Mouse (Mus musculus): ENCODE measurements around the gene Cd248. TPM values are rescaled to one million over a fixed set of nuclear protein-coding genes. Genes with fewer than 3 reads are reported as not detected.

Cd248 gene
- polyA plus RNA-seq, 1 experiment from 2014 or later, result 3.7 TPM

DNA sequence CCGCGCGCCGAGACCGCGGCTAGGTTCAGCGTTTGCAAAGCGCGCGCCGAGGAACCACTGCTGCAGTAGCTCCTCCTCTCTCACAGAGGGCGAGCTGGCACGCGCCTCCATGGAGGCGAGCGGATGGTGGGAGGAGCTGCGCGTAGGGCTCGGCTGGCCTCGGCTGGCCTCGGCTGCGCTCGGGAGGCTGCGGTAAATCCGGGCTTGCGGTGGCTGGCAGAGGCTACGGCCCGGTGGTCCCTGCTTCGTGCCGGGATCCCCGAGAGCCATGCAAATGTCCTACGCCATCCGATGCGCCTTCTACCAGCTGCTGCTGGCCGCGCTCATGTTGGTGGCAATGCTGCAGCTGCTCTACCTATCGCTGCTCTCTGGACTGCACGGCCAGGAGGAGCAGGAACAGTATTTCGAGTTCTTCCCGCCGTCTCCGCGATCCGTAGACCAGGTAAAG, 29.1 kb upstream of the Cd248 start, which contains the start of the genes B4gat1 and AC124502.3:
TSS of gene B4gat1 (plus strand) at position 118 of the 448 bp plus-strand sequence.
TSS of gene AC124502.3 (plus strand) at position 183 of the 448 bp plus-strand sequence.
- no peaks in the 10 kb centered on the region; the same call in 1 of the 2 replicates for H3K27me3 ChIP-seq (ENCODE audit: control insufficient read depth, insufficient read depth, low read depth, low read length)
- peak; percentile 82 for ATAC-seq (ENCODE audit: low read depth)
- no peaks in the 10 kb centered on the region for H3K36me3 ChIP-seq (ENCODE audit: control insufficient read depth, insufficient read depth)
- under 1% methylated on average over 41 of the region's 44 CpGs for WGBS (ENCODE audit: insufficient replicate concordance)
- peak within 1 kb of the TSS; percentile 75 for H3K9ac ChIP-seq (ENCODE audit: low read depth, low read length)
- peak within 1 kb of the TSS; percentile 20; the same call in 1 of the 2 replicates for H3K27ac ChIP-seq (ENCODE audit: low read length)
- H3K4me3 ChIP-seq (ENCODE audit: low read depth, low read length), result peak within 1 kb of the TSS; percentile 72
- no peaks in the 10 kb centered on the region for H3K9me3 ChIP-seq (replicated peaks; ENCODE audit: control insufficient read depth, low read length)
- H3K4me1 ChIP-seq (ENCODE audit: control insufficient read depth, low read depth, low read length), result peaks cover 35% of the 10 kb centered on the region
- peak within 1 kb of the TSS; percentile 94 for H3K4me2 ChIP-seq (ENCODE audit: low read depth, low read length)

DNA sequence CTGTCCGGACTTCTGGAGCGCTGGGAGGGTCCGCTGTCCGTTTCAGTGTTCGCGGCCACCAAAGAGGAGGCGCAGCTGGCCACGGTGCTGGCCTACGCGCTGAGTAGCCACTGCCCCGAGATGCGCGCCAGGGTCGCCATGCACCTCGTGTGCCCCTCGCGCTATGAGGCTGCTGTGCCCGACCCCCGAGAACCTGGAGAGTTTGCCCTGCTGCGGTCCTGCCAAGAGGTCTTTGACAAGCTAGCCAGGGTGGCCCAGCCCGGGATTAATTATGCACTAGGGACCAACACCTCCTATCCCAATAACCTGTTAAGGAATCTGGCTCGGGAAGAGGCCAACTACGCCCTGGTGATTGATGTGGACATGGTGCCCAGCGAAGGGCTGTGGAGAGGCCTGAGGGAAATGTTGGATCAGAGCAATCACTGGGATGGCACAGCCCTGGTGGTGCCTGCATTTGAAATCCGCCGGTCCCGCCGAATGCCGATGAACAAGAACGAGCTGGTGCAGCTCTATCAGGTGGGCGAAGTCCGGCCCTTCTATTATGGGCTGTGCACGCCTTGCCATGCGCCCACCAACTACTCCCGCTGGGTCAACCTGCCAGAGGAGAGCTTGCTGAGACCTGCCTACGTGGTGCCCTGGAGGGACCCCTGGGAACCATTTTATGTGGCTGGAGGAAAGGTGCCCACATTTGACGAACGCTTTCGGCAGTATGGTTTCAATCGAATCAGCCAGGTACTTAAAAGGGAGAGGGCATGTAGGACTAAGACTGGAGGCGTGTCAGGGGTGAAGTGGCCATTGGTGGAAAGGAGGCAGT, 28.4 kb upstream of the Cd248 start:
- Histone ChIP-seq H3K9ac (ENCODE audit: low read depth, low read length) (peak overlapping the region; percentile 75), H3K4me1 (ENCODE audit: control insufficient read depth, low read depth, low read length) (peaks cover 35% of the 10 kb centered on the region), H3K36me3 (ENCODE audit: control insufficient read depth, insufficient read depth) (no peaks in the 10 kb centered on the region), H3K9me3 (replicated peaks; ENCODE audit: control insufficient read depth, low read length) (no peaks in the 10 kb centered on the region), H3K4me2 (ENCODE audit: low read depth, low read length) (peak overlapping the region; percentile 94), H3K27ac (ENCODE audit: low read length) (0 out of 2 replicates have a peak overlapping the region, but pooled peaks have one; percentile 20), H3K4me3 (ENCODE audit: low read depth, low read length) (peak overlapping the region; percentile 72), H3K27me3 (ENCODE audit: control insufficient read depth, insufficient read depth, low read depth, low read length) (no peaks in the 10 kb centered on the region; the same call in 1 of the 2 replicates)
- ATAC-seq (ENCODE audit: low read depth), result no peak
- WGBS (ENCODE audit: insufficient replicate concordance), result 24% methylated on average over 41 of the region's 41 CpGs

DNA sequence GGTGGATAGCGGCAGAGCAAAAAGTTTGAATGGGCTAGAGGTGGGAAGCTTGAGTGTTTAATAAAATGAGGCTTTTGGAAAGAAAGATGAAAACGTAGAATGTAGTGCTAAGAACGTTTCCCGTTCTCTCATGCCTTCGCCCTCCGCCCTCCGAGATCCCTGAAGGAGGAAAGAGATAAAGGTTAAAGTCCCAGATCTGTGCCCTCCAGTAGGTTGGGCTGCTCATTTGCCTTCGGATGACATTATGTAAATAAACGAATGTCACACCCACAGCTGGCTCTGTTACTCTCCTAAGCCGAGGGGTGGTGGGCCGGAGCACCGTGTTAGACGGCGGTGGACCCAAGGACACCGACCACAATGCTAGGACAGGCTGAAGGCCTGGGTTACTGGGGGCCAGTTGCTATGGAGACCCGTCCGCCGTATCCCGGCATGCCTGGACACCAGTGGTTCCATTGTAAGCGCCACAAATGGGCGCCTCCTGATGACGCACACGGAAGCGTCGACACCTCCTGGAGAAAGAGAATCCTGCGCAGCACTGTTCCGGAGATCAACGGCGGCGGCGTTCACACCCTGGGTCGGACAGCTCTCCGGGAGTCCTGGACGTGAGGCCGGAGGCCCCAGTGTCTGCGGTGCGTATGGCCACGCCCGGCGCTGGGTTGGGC, 26.9 kb upstream of the Cd248 start, which contains the start of gene Brms1:
TSS of gene Brms1 (plus strand) at position 493 of the 662 bp plus-strand sequence.
- Histone ChIP-seq H3K4me3 (ENCODE audit: low read depth, low read length) (peak within 1 kb of the TSS; percentile 76), H3K27ac (ENCODE audit: low read length) (peak within 1 kb of the TSS; percentile 78), H3K4me1 (ENCODE audit: control insufficient read depth, low read depth, low read length) (peaks cover 35% of the 10 kb centered on the region), H3K9me3 (replicated peaks; ENCODE audit: control insufficient read depth, low read length) (no peaks in the 10 kb centered on the region), H3K27me3 (ENCODE audit: control insufficient read depth, insufficient read depth, low read depth, low read length) (no peaks in the 10 kb centered on the region; the same call in 1 of the 2 replicates), H3K4me2 (ENCODE audit: low read depth, low read length) (peak within 1 kb of the TSS; percentile 80), H3K36me3 (ENCODE audit: control insufficient read depth, insufficient read depth) (no peaks in the 10 kb centered on the region), H3K9ac (ENCODE audit: low read depth, low read length) (peak within 1 kb of the TSS; percentile 80)
- WGBS (ENCODE audit: insufficient replicate concordance), result 2% methylated on average over 40 of the region's 40 CpGs
- peak; percentile 76 for ATAC-seq (ENCODE audit: low read depth)

DNA sequence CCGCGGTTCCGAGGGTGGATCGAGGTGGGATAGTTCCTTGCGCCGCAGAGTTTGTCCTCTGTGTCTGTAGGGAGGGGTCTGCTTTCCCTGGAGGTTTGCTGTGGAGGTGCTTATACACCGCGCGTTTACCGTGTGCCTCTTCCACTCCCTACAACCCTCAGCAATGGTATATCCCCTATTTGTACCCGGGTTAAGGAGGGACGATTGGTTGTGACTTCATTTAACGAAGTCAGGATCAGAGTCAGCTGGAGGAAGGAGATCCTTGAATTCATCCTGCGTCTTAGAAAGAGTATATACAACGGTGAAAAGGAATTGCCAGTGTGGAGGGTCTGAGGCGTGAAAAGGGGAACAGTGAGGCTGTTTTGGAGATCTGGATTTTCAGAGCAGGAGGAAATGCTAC, 26.3 kb upstream of the Cd248 start:
- Histone ChIP-seq H3K9ac (ENCODE audit: low read depth, low read length) (peak overlapping the region; percentile 80), H3K36me3 (ENCODE audit: control insufficient read depth, insufficient read depth) (peaks cover 2% of the 10 kb centered on the region; the same call in 1 of the 2 replicates), H3K27ac (ENCODE audit: low read length) (peak overlapping the region; percentile 78), H3K9me3 (replicated peaks; ENCODE audit: control insufficient read depth, low read length) (no peaks in the 10 kb centered on the region), H3K4me1 (ENCODE audit: control insufficient read depth, low read depth, low read length) (peaks cover 35% of the 10 kb centered on the region), H3K27me3 (ENCODE audit: control insufficient read depth, insufficient read depth, low read depth, low read length) (no peaks in the 10 kb centered on the region; the same call in 1 of the 2 replicates), H3K4me2 (ENCODE audit: low read depth, low read length) (peak overlapping the region; percentile 80), H3K4me3 (ENCODE audit: low read depth, low read length) (peak overlapping the region; percentile 76)
- 2% methylated on average over 16 of the region's 16 CpGs for WGBS (ENCODE audit: insufficient replicate concordance)
- ATAC-seq (ENCODE audit: low read depth), result peak; percentile 9

DNA sequence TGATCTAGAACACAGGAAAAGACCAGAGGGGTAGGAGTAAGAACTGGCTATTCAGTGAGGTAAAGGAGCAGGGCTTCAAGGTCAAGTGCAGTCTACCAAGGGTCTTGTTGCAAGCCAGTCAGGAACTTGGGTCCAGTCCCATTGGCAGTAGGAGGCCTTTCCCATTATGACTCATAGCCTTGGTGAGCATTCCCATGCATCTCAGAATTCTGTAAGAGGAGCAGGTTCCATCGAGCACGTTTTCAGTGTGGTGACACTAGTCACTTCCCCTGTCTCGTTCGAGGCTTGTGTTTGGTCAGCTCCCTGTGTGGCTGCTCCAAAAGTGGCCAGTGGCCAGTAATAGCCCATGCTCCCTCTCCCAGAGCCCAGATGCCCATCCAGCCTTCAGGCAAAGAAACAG, 22.3 kb upstream of the Cd248 start:
- Histone ChIP-seq H3K9ac (ENCODE audit: low read depth, low read length) (no peak overlapping the region), H3K4me1 (ENCODE audit: control insufficient read depth, low read depth, low read length) (peaks cover 15% of the 10 kb centered on the region), H3K9me3 (replicated peaks; ENCODE audit: control insufficient read depth, low read length) (no peaks in the 10 kb centered on the region), H3K36me3 (ENCODE audit: control insufficient read depth, insufficient read depth) (peaks cover 7% of the 10 kb centered on the region), H3K4me2 (ENCODE audit: low read depth, low read length) (no peak overlapping the region), H3K4me3 (ENCODE audit: low read depth, low read length) (no peak overlapping the region), H3K27me3 (ENCODE audit: control insufficient read depth, insufficient read depth, low read depth, low read length) (peaks cover 1% of the 10 kb centered on the region), H3K27ac (ENCODE audit: low read length) (no peak overlapping the region)
- no peak for ATAC-seq (ENCODE audit: low read depth)
- 57% methylated on average over 4 of the region's 4 CpGs for WGBS (ENCODE audit: insufficient replicate concordance)

DNA sequence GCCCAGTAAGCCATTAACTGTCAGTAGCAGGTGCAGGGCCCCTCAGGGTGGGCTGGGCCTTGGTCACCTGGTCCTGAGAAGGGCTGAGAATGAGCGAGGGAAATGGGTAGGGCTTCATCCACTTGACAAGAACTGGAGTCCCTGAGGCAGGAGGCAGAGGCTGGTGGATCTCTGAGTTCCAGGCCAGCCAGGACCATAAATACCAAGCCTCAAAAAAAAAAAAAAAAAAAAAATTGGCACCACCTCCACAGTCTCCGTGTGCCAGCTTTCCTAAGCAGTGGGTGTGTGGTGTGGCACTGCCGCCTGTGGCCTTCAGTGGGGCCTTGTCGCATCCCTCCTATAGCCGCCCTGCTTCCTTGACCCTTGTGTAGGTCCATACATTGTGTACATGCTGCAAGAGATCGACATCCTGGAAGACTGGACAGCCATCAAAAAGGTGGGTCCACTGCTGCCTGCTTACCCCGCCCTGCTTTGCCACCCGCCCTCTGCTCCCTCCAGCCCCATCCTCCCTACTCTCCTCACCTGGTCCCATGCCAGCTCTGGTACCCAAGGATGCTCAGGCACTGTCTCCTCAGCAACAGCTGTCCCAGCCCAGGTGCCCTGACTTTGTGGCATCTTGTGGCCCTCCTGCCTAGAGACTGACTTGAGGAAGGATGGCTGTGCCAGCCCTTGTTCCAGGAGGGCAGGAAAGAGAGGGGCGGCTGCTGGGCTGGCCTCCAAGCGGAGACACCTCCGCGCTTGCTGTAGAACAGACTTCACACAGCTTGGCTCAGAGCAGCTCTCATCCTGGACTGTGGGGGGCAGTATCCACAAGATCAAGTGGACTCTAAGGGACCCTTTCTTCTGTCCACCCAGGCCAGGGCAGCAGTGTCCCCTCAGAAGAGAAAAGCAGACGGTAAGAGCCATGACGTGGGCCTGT, 19.5 kb upstream of the Cd248 start:
- ATAC-seq (ENCODE audit: low read depth), result no peak
- Histone ChIP-seq H3K9me3 (replicated peaks; ENCODE audit: control insufficient read depth, low read length) (no peaks in the 10 kb centered on the region), H3K9ac (ENCODE audit: low read depth, low read length) (no peak overlapping the region), H3K4me2 (ENCODE audit: low read depth, low read length) (no peak overlapping the region), H3K27me3 (ENCODE audit: control insufficient read depth, insufficient read depth, low read depth, low read length) (peaks cover 30% of the 10 kb centered on the region), H3K4me1 (ENCODE audit: control insufficient read depth, low read depth, low read length) (no peaks in the 10 kb centered on the region), H3K27ac (ENCODE audit: low read length) (no peak overlapping the region), H3K36me3 (ENCODE audit: control insufficient read depth, insufficient read depth) (peaks cover 7% of the 10 kb centered on the region), H3K4me3 (ENCODE audit: low read depth, low read length) (no peak overlapping the region)
- WGBS (ENCODE audit: insufficient replicate concordance), result 80% methylated on average over 14 of the region's 14 CpGs

GRCm38 (mm10) chr19:5049325-5049724, 18.6 kb upstream of the Cd248 start:
- H3K36me3 ChIP-seq (ENCODE audit: control insufficient read depth, insufficient read depth), result peaks cover 7% of the 10 kb centered on the region
- H3K9ac ChIP-seq (ENCODE audit: low read depth, low read length), result no peak overlapping the region
- H3K27ac ChIP-seq (ENCODE audit: low read length), result no peak overlapping the region
- H3K4me2 ChIP-seq (ENCODE audit: low read depth, low read length), result no peak overlapping the region
- WGBS (ENCODE audit: insufficient replicate concordance), result 70% methylated on average over 6 of the region's 6 CpGs
- ATAC-seq (ENCODE audit: low read depth), result no peak
- H3K4me1 ChIP-seq (ENCODE audit: control insufficient read depth, low read depth, low read length), result no peaks in the 10 kb centered on the region
- H3K9me3 ChIP-seq (replicated peaks; ENCODE audit: control insufficient read depth, low read length), result no peaks in the 10 kb centered on the region
- H3K27me3 ChIP-seq (ENCODE audit: control insufficient read depth, insufficient read depth, low read depth, low read length), result peaks cover 33% of the 10 kb centered on the region
- H3K4me3 ChIP-seq (ENCODE audit: low read depth, low read length), result no peak overlapping the region

Data from liver, embryonic 16.5 days (tissue).